Mouse (Mus musculus) kidney, adult 2 months (tissue): ENCODE data around the gene Aloxe3.

Experiments
- CTCF ChIP-seq: fragments of 200-500 bp; conservative IDR thresholded peaks from 2 replicates; pipeline ENCODE4 v1.5.1; 2011; ENCODE audit warnings: low read depth, mild to moderate bottlenecking, control low read depth, low read length, moderate library complexity, mixed read lengths; ENCODE audit not compliant: insufficient read depth, insufficient read length
- POLR2A ChIP-seq: fragments of 200-500 bp; IDR thresholded peaks from one replicate; pipeline ENCODE4 v1.6.1; 2011; ENCODE audit warnings: low read depth, low read length, control low read depth

GRCm38 (mm10) chr11:69114621-69115020 is 11.1 kb upstream of the Aloxe3 start:
- no peak for TF ChIP-seq POLR2A
- no peak for TF ChIP-seq CTCF
